Mouse (Mus musculus): ENCODE measurements around the gene Aida. TPM values are rescaled to one million over a fixed set of nuclear protein-coding genes. Genes with fewer than 3 reads are reported as not detected.
A peak's percentile ranks its signal among the peaks of the same experiment; 100 is the strongest.

The Aida gene
- total and polyA plus RNA-seq, 3 experiments = 17.7 to 36.0 TPM; not detected in 1

DNA sequence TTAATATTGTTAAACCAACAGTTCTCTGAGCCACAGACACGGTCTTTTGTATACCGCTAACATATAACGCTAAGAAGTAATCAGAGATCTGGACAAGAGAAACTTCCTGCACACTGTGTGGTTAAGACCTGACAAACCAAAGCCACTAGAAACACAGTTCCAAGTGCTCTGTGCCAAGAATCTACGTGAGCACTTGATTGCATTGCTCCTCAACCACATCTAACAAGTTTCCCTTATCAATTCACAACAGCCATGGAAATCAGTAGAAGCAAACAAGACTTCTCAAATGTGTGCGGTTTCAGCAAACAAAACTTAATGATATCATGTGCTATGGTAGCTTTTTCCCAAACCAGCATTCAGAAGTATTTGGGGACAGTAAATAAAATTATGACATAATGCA, 65.9 kb downstream of the Aida start:
- no peaks in the 10 kb centered on the region for H3K27me3 ChIP-seq (ENCODE audit: control insufficient read depth in 1 of 2, insufficient read depth in 2 of 2, low read length in 2 of 2)
- H3K4me1 ChIP-seq (ENCODE audit: control insufficient read depth in 1 of 2, insufficient read depth in 2 of 2, low read length in 2 of 2) = peaks cover 3 to 18% of the 10 kb centered on the region in 2 experiments; a peak in 3 of 4 replicates
- peaks cover 0 to 21% of the 10 kb centered on the region in 2 experiments; a peak in 2 of 4 replicates for H3K36me3 ChIP-seq (ENCODE audit: control insufficient read depth in 1 of 2, insufficient read depth in 2 of 2, low read length in 2 of 2)
- H3K9me3 ChIP-seq (replicated peaks; ENCODE audit: insufficient read depth, low read length) = no peaks in the 10 kb centered on the region
- H3K79me2 ChIP-seq (ENCODE audit: control insufficient read depth, insufficient read depth, low read length, poor library complexity) = no peaks in the 10 kb centered on the region
- peak; percentile 95 for DNase-seq (ENCODE audit: low read depth, low spot score)
- H3K4me3 ChIP-seq (ENCODE audit: control insufficient read depth in 1 of 2, insufficient read depth in 1 of 2, low read depth in 2 of 2, low read length in 2 of 2) = no peak overlapping the region
- H3K27ac ChIP-seq (ENCODE audit: control insufficient read depth, low read depth, low read length) = no peak overlapping the region
- peak; percentile 93 for TF ChIP-seq ETS1 (IDR thresholded peaks at IDR 0.05; ENCODE audit: low read depth, low read length)
- TF ChIP-seq GATA1 (IDR thresholded peaks at IDR 0.05; ENCODE audit: low read depth, low read length) = peak; percentile 96
- TF ChIP-seq SIN3A (IDR thresholded peaks at IDR 0.05; ENCODE audit: low read length) = peak; percentile 88
- TF ChIP-seq TAL1 (IDR thresholded peaks at IDR 0.05; ENCODE audit: low read length) = peak; percentile 95
- TF ChIP-seq ZNF384 (IDR thresholded peaks at IDR 0.05; ENCODE audit: low read depth, low read length) = peak; percentile 55; the same call in 1 of the 2 replicates
- TF ChIP-seq MYB (IDR thresholded peaks at IDR 0.05; ENCODE audit: low read depth, low read length) = peak; percentile 67; the same call in 1 of the 2 replicates
- no peak for TF ChIP-seq KAT2A (conservative IDR thresholded peaks at IDR 0.05; ENCODE audit: low read depth, low read length)
- 0 out of 2 replicates have a peak, but pooled peaks have one; percentile 47 for TF ChIP-seq MYC (IDR thresholded peaks at IDR 0.05; ENCODE audit: low read depth, low read length)
- TF ChIP-seq EP300 (IDR thresholded peaks at IDR 0.05; ENCODE audit: low read depth in 1 of 2, low read length in 2 of 2) = peak; percentile 86 to 93
- peak; percentile 100 for TF ChIP-seq RCOR1 (IDR thresholded peaks at IDR 0.05; ENCODE audit: low read depth, low read length)
- TF ChIP-seq MXI1 (IDR thresholded peaks at IDR 0.05; ENCODE audit: low read depth, low read length) = peak; percentile 81; the same call in 1 of the 2 replicates
- TF ChIP-seq POLR2AphosphoS2 (IDR thresholded peaks at IDR 0.05; ENCODE audit: low read length) = no peak
- 0 out of 2 replicates have a peak, but pooled peaks have one; percentile 35 for TF ChIP-seq HCFC1 (IDR thresholded peaks at IDR 0.05; ENCODE audit: low read depth, low read length)
- TF ChIP-seq ZMIZ1 (IDR thresholded peaks at IDR 0.05; ENCODE audit: low read depth, low read length) = no peak
- peak; percentile 96 for TF ChIP-seq TCF12 (IDR thresholded peaks at IDR 0.05; ENCODE audit: low read depth, low read length)
- no peak for TF ChIP-seq ZC3H11A (IDR thresholded peaks at IDR 0.05; ENCODE audit: low read depth, low read length)
- peak; percentile 89 for TF ChIP-seq BHLHE40 (IDR thresholded peaks at IDR 0.05; ENCODE audit: borderline replicate concordance, low read depth, low read length)
- peak; percentile 81 for TF ChIP-seq MAX (IDR thresholded peaks at IDR 0.05; ENCODE audit: low read length)
- peak; percentile 92 for TF ChIP-seq MAFK (IDR thresholded peaks at IDR 0.05; ENCODE audit: borderline replicate concordance, low read depth, low read length)
- no peak for TF ChIP-seq MEF2A (IDR thresholded peaks at IDR 0.05; ENCODE audit: extremely low read depth, insufficient replicate concordance, low read depth, low read length, poor library complexity, severe bottlenecking)
- H3K9ac ChIP-seq (ENCODE audit: control insufficient read depth, low read depth, low read length, poor library complexity, severe bottlenecking) = no peak overlapping the region

All from MEL (cell line).